Mouse (Mus musculus) kidney, postnatal 0 days (tissue): ENCODE data around the gene Traf3ip2. TPM values are rescaled to one million over a fixed set of nuclear protein-coding genes. Genes with fewer than 3 reads are reported as not detected.

Experiments used
- ATAC-seq: fragments of 200-750 bp; cut with Nextera tagmentation; replicated peaks from 2 replicates; pipeline ENCODE4 v1.8.0; 2017; ENCODE audit warnings: low read depth, moderate number of reproducible peaks, moderate TSS enrichment, moderate library complexity; ENCODE audit not compliant: low FRiP score
- DNase-seq: peaks from one replicate; pipeline ENCODE4 v3.0.0-alpha.2; 2016; ENCODE audit warnings: low spot score
- H3K27ac ChIP-seq: fragments of 300-500 bp; sonication (generic); 2 replicates; pipeline ENCODE4 v1.5.1; 2014; ENCODE audit warnings: mild to moderate bottlenecking
- H3K27me3 ChIP-seq: fragments of 300-500 bp; sonication (generic); 2 replicates; pipeline ENCODE4 v1.6.1; 2014; ENCODE audit warnings: low read length, mixed read lengths; ENCODE audit not compliant: insufficient read depth
- H3K36me3 ChIP-seq: fragments of 300-500 bp; sonication (generic); 2 replicates; pipeline ENCODE4 v1.6.1; 2014; ENCODE audit warnings: low read length, mixed read lengths; ENCODE audit not compliant: insufficient read depth
- H3K4me1 ChIP-seq: fragments of 300-500 bp; sonication (generic); replicated peaks from 2 replicates; pipeline ENCODE4 v1.6.1; 2014; ENCODE audit warnings: antibody characterized with exemption, low read length, mixed read lengths; ENCODE audit not compliant: insufficient read depth
- H3K4me2 ChIP-seq: fragments of 300-500 bp; sonication (generic); 2 replicates; pipeline ENCODE4 v1.6.1; 2014; ENCODE audit warnings: mild to moderate bottlenecking, low read length, moderate library complexity, mixed read lengths
- H3K4me3 ChIP-seq: fragments of 300-500 bp; sonication (generic); replicated peaks from 2 replicates; pipeline ENCODE4 v1.5.1; 2014; ENCODE audit warnings: low read depth, low read length
- H3K9ac ChIP-seq: fragments of 300-500 bp; sonication (generic); 2 replicates; pipeline ENCODE4 v1.6.1; 2014; ENCODE audit warnings: low read depth, low read length
- H3K9me3 ChIP-seq: fragments of 300-500 bp; sonication (generic); replicated peaks from 2 replicates; pipeline ENCODE4 v1.6.1; 2016; ENCODE audit warnings: low read length, inconsistent platforms, mixed read lengths
- CTCF ChIP-seq: IDR thresholded peaks from 2 replicates; pipeline ENCODE4 v1.5.1; 2016; ENCODE audit warnings: antibody characterized with exemption, low read depth, mild to moderate bottlenecking, moderate library complexity
- WGBS: fragments of 180-500 bp; shearing (Covaris S2); extraction: QIAGEN DNeasy Blood & Tissue Kit; methylation state at CpG from one replicate; pipeline ENCODE4 v1.1.7; 2014; 5-methylcytosine and 5-hydroxymethylcytosine counted together
- polyA plus RNA-seq: library from polyadenylated mRNA; unstranded; fragments of >200 nt; fragmentation: Nextera tagmentation; extraction: Ambion mirVana; gene quantifications from 2 replicates; pipeline ENCODE4 v1.2.1, GENCODE M21; 2015

Gene Traf3ip2
- polyA plus RNA-seq, 1 experiment from 2014 or later: 15.0 TPM

GRCm38 (mm10) chr10:39683481-39683880 lies 70.7 kb downstream of the Traf3ip2 start:
- no peaks in the 10 kb centered on the region for H3K27me3 ChIP-seq
- no peak for TF ChIP-seq CTCF
- no peaks in the 10 kb centered on the region for H3K9me3 ChIP-seq
- no peaks in the 10 kb centered on the region for H3K4me1 ChIP-seq
- WGBS: 95% methylated on average over 2 of the region's 2 CpGs
- ATAC-seq (no peak), DNase-seq (no peak)
- H3K4me2 ChIP-seq: no peak overlapping the region
- H3K36me3 ChIP-seq: no peaks in the 10 kb centered on the region
- no peak overlapping the region for H3K9ac ChIP-seq
- no peak overlapping the region for H3K4me3 ChIP-seq
- no peak overlapping the region for H3K27ac ChIP-seq

- no peak for TF ChIP-seq CTCF
- DNase-seq (no peak), ATAC-seq (no peak)
- Histone ChIP-seq H3K4me1 (no peaks in the 10 kb centered on the region), H3K27ac (no peak overlapping the region), H3K27me3 (no peaks in the 10 kb centered on the region), H3K9me3 (no peaks in the 10 kb centered on the region), H3K36me3 (no peaks in the 10 kb centered on the region), H3K9ac (no peak overlapping the region), H3K4me2 (no peak overlapping the region), H3K4me3 (no peak overlapping the region)
- 89% methylated on average over 4 of the region's 4 CpGs for WGBS
Measured at GRCm38 (mm10) chr10:39686811-39687210, 74.1 kb downstream of the Traf3ip2 start.

- H3K4me1 ChIP-seq: no peaks in the 10 kb centered on the region
- H3K36me3 ChIP-seq: no peaks in the 10 kb centered on the region
- no peaks in the 10 kb centered on the region for H3K9me3 ChIP-seq
- H3K9ac ChIP-seq: no peak overlapping the region
- WGBS: 55% methylated on average over 3 of the region's 3 CpGs
- H3K27ac ChIP-seq: no peak overlapping the region
- no peak overlapping the region for H3K4me2 ChIP-seq
- ATAC-seq (no peak), DNase-seq (no peak)
- H3K27me3 ChIP-seq: no peaks in the 10 kb centered on the region
- no peak for TF ChIP-seq CTCF
- no peak overlapping the region for H3K4me3 ChIP-seq
Measured at GRCm38 (mm10) chr10:39687851-39688250, 75.1 kb downstream of the Traf3ip2 start.

- 35% methylated on average over 11 of the region's 11 CpGs for WGBS
- Histone ChIP-seq H3K27me3 (no peaks in the 10 kb centered on the region), H3K4me1 (no peaks in the 10 kb centered on the region), H3K27ac (no peak overlapping the region), H3K9ac (no peak overlapping the region), H3K9me3 (no peaks in the 10 kb centered on the region), H3K4me3 (no peak overlapping the region), H3K36me3 (no peaks in the 10 kb centered on the region), H3K4me2 (no peak overlapping the region)
- DNase-seq (peak; percentile 9), ATAC-seq (no peak)
- TF ChIP-seq CTCF: no peak
Measured at GRCm38 (mm10) chr10:39691351-39692064, 78.8 kb downstream of the Traf3ip2 start.

GRCm38 (mm10) chr10:39692152-39692551 lies 79.4 kb downstream of the Traf3ip2 start:
- no peak for TF ChIP-seq CTCF
- Histone ChIP-seq H3K9me3 (no peaks in the 10 kb centered on the region), H3K27me3 (no peaks in the 10 kb centered on the region), H3K9ac (no peak overlapping the region), H3K36me3 (no peaks in the 10 kb centered on the region), H3K4me1 (no peaks in the 10 kb centered on the region), H3K4me3 (no peak overlapping the region), H3K27ac (no peak overlapping the region), H3K4me2 (no peak overlapping the region)
- ATAC-seq (no peak), DNase-seq (no peak)
- 80% methylated on average over 2 of the region's 2 CpGs for WGBS

Other genes with a start within 250 kb of the Traf3ip2 start
- 23.7 and 27.8 TPM in 2 replicates for gene Fyn, start 244.1 kb upstream of the Traf3ip2 start, polyA plus RNA-seq
- gene Rev3l, start 119.2 kb downstream of the Traf3ip2 start, polyA plus RNA-seq: 12.1 and 14.1 TPM in 2 replicates